Mouse (Mus musculus) naive thymus-derived CD4-positive, alpha-beta T cell, adult 5 months (primary cell): Measurements from ENCODE around the gene Nudt8. TPM values are rescaled to one million over a fixed set of nuclear protein-coding genes. Genes with fewer than 3 reads are reported as not detected.

Experiments
- polyA plus RNA-seq: library from polyadenylated mRNA; unstranded; fragments of 100-300 nt; shearing (Covaris generic); gene quantifications from one replicate; pipeline ENCODE4 v1.2.1, GENCODE M21; 2017

The Nudt8 gene
- 14.6 TPM for polyA plus RNA-seq

DNA sequence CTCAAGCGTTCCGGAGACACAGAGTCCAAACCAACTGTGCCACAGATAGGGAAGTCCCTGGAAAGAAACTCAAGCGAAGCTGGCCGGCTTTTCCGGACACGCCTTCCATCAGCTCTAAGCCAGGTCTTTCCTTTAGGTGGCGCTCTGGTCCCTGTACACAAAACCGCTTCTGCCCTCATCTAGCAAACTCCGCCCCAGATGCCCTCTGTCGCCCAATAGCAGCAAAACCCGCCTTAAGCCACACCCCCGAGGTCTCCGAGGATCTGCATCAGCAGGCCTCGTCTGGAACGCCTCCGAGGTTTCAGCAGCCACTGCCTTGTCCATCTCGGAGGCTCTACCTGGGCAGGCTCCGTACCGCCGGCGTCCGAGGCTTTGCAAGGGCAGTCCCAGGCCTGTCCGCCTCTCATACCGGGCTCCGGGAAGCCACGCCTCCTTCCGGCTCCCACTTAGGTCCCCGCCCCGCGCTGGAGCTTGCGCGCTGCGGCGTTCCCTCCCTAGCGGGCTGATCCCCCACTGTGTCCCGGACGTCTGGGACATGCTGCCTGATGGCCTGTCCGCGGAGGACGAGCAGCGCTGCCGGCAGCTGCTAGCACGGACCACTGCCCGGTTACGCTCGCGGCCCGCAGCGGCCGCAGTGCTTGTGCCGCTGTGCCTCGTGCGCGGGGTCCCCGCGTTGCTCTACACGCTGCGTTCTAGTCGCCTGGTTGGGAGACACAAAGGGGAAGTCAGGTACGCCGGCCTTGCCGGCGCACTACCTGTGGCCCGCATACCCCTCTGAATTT lies at the start of gene Nudt8, which contains the start of gene Gm49405:
Gene Nudt8 (plus strand): TSS at position 462 of the 782 bp plus-strand sequence.
Gene Gm49405 (plus strand): TSS at position 508 of the 782 bp plus-strand sequence.

DNA sequence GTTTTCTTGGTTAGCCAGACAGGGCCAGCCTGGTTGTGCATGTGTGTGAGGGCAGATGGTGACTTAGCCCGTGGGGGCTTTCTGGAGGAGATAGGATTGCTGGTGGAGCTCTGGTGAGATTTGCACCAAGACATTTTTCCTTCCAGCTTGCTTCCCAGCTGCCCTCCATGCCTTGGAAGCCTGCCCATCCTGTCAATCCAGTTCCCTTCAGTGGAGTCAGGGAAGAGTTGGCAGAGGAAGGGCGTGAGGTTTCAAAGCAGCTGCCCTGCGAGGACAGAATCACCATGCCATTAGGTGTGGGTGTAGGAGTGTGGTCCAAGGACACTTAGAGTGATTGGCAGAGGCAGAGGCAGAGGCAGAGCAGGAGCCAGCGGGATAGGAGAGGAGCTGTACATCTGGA lies 41.9 kb upstream of the Nudt8 start, which contains the start of gene Aldh3b3:
Gene Aldh3b3 (plus strand): TSS at position 176 of the 400 bp plus-strand sequence.

GRCm38 (mm10) chr19:3972229-3972628 lies 28.2 kb upstream of the Nudt8 start, which contains the start of gene Aldh3b2:
TSS of gene Aldh3b2 (plus strand) at chr19:3972328.

DNA sequence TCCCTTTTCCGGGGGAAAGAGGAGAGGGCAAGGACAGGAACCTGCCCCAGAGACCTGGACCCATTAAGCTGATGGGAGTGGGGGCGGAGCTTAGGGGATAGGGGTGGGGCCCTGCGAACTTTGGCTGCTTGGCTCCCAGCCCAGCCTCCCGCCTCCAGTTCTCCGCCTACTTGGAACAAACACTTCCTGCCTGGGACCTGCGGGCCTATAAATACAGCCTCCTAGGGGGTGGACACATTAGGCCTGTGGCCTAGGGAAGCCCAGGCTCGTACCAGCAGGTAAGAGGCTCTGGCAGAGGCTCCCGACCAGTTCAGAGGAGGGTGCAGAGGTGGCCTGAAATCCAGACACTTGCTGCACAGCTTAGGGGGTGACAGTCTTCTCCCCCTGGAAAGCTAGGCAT lies 14.0 kb upstream of the Nudt8 start, which contains the start of gene Acy3:
Gene Acy3 (plus strand): TSS at position 237 of the 400 bp plus-strand sequence.

GRCm38 (mm10) chr19:3992416-3992815 lies 8.0 kb upstream of the Nudt8 start, which contains the start of gene Tbx10:
TSS of gene Tbx10 (plus strand) at chr19:3992752.

GRCm38 (mm10) chr19:4003112-4003511 lies 2.7 kb downstream of the Nudt8 start, which contains the start of gene Doc2g:
TSS of gene Doc2g (plus strand) at chr19:4003313.

DNA sequence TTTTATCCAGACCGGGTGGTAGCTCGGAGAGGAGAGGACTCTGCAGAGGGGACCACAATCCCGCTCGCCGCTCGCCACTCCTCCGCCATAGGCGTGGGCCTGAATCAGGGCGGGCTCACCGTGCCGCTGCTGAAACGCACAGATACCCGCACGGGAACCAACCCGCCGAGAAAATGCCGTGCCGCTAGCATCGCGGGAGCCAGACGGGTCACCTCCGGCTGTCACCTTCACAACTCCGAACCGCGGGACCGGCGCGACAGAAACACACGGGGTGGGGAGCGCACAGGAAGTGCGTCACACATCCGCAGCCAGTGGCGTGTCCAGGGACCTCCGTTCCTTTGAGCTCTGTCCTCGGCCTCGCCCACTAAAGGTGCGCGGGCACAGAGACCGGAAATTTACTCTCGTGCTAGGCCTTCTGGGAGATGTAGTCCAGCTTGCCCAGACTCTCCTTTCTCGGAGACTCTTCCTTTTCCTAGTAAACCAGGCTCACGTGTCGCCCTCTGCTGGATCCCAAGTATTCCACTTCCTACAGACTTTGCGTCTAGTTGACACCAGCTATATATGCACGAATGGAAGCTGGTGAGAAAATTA lies 12.1 kb downstream of the Nudt8 start, which contains the start of gene Ndufv1:
Gene Ndufv1 (minus strand): TSS at position 375 of the 591 bp plus-strand sequence.

DNA sequence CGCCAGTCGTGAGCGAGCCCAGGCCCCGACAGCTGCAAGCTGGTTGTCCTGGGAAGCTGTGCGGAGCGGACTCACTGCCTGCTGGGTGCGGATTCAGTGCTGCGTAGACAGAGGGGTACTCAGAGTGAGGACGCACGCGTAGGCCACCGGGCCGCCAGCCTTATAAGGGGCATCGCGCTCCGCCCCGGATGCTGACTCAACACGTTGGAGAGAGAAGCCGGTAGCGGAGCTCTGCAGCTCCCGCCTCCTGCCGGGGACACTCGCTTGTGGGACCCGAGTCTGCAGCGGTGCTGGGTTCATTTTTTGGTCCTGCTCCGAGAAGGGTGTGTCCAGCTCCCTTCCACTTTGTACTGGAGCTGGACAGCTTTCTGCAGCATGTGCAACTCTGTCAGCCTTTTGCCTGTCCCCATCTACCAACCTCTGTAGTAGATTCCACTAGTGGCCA lies 37.4 kb downstream of the Nudt8 start, which contains the start of gene Gstp1:
Gene Gstp1 (minus strand): TSS at position 198 of the 445 bp plus-strand sequence.

DNA sequence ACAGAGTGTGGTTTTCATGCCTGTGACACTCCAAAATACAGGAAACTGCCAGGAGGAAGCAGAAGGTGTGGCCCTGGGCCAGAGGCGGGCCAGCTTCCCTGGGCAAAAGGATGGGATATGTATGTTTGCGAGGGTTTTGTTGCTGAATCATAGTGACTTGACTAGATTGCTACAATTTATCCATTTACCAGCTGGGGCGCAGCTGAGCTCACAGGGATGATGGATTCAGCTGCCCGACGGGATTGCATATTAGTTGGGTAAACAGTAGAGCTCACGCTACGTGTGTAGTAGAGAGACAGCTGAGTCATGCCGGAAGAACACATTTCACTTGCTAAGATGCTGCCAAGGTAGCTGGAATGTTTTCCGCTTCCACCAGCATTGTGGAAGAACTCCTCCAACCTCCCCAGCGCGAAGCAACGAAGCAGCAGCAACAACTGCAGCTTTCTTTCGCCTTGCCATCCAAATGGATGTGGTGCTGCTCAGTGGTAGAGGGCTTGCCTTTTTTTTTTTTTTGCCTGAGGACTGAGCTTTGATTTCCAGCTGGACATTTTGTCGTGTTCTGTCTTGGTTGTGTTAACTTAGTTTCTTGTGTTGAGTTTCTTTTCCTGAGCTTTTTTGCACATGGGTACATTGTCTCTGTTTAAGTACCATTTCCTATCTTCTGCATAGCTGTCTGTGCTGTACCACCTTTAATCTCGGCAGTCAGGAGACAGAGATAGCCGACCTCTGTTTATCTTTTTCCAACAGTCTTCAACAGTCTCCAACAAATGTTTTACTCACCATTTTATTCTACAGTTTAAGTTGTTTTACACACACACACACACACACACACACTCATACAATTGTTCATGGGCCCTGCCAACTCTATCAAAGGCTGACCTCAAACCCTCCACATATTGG lies 45.8 kb downstream of the Nudt8 start, which contains the start of gene Gstp2:
Gene Gstp2 (minus strand): TSS at position 58 of the 900 bp plus-strand sequence.

Other genes with a start within 250 kb of the Nudt8 start
- gene Kmt5b, start 233.2 kb upstream of the Nudt8 start, polyA plus RNA-seq: 113 TPM
- gene Chka, start 148.8 kb upstream of the Nudt8 start, polyA plus RNA-seq: 56.2 TPM
- gene Tcirg1, start 93.4 kb upstream of the Nudt8 start, polyA plus RNA-seq: 54.4 TPM
- 91.3 TPM for gene Ndufs8, start 87.8 kb upstream of the Nudt8 start, polyA plus RNA-seq
- not detected for gene Aldh3b1, start 70.8 kb upstream of the Nudt8 start, polyA plus RNA-seq
- gene Unc93b1, start 65.4 kb upstream of the Nudt8 start, polyA plus RNA-seq: 7.5 TPM
- gene Aldh3b3, start 41.9 kb upstream of the Nudt8 start, polyA plus RNA-seq: not detected
- gene Aldh3b2, start 28.3 kb upstream of the Nudt8 start, polyA plus RNA-seq: not detected
- not detected for gene Acy3, start 14.0 kb upstream of the Nudt8 start, polyA plus RNA-seq
- gene Tbx10, start 7.8 kb upstream of the Nudt8 start, polyA plus RNA-seq: not detected
- gene Gm49405, start within 50 bp of the Nudt8 start, polyA plus RNA-seq: 2.4 TPM
- gene Doc2g, start 2.7 kb downstream of the Nudt8 start, polyA plus RNA-seq: 3.3 TPM
- 141 TPM for gene Ndufv1, start 12.2 kb downstream of the Nudt8 start, polyA plus RNA-seq
- 324 TPM for gene Gstp1, start 37.4 kb downstream of the Nudt8 start, polyA plus RNA-seq
- 0.68 TPM for gene Gstp2, start 45.4 kb downstream of the Nudt8 start, polyA plus RNA-seq
- gene Gstp3, start 59.0 kb downstream of the Nudt8 start, polyA plus RNA-seq: 51.2 TPM
- gene Cabp2, start 81.0 kb downstream of the Nudt8 start, polyA plus RNA-seq: not detected
- gene Cdk2ap2, start 96.6 kb downstream of the Nudt8 start, polyA plus RNA-seq: 471 TPM
- 270 TPM for gene Pitpnm1, start 99.4 kb downstream of the Nudt8 start, polyA plus RNA-seq
- 197 TPM for gene Aip, start 125.3 kb downstream of the Nudt8 start, polyA plus RNA-seq
- gene Gpr152, start 139.2 kb downstream of the Nudt8 start, polyA plus RNA-seq: 0.11 TPM
- gene Cabp4, start 143.5 kb downstream of the Nudt8 start, polyA plus RNA-seq: not detected
- 183 TPM for gene Coro1b, start 148.0 kb downstream of the Nudt8 start, polyA plus RNA-seq
- 239 TPM for gene Ptprcap, start 153.0 kb downstream of the Nudt8 start, polyA plus RNA-seq
- 50.3 TPM for gene Rps6kb2, start 162.8 kb downstream of the Nudt8 start, polyA plus RNA-seq
- gene Carns1, start 174.9 kb downstream of the Nudt8 start, polyA plus RNA-seq: 45.8 TPM
- 455 TPM for gene Tbc1d10c, start 190.7 kb downstream of the Nudt8 start, polyA plus RNA-seq
- 718 TPM for gene Ppp1ca, start 191.5 kb downstream of the Nudt8 start, polyA plus RNA-seq
- 37.1 TPM for gene Rad9a, start 201.1 kb downstream of the Nudt8 start, polyA plus RNA-seq
- gene Clcf1, start 213.7 kb downstream of the Nudt8 start, polyA plus RNA-seq: 49.3 TPM
- gene AC109138.7, start 213.8 kb downstream of the Nudt8 start, polyA plus RNA-seq: not detected
- gene Pold4, start 231.3 kb downstream of the Nudt8 start, polyA plus RNA-seq: 94.9 TPM